Mouse (Mus musculus) bone marrow macrophage, adult 2 months (primary cell): ENCODE results near the gene Unc80. TPM values are rescaled to one million over a fixed set of nuclear protein-coding genes. Genes with fewer than 3 reads are reported as not detected.

ENCODE experiments used
- H3K27ac ChIP-seq: 2 replicates; pipeline ENCODE4 v1.5.1; 2012; ENCODE audit warnings: low read depth, low read length; ENCODE audit not compliant: insufficient read depth
- H3K4me1 ChIP-seq: 2 replicates; pipeline ENCODE4 v1.6.1; 2012; ENCODE audit warnings: low read length; ENCODE audit not compliant: control insufficient read depth, insufficient read depth
- H3K4me3 ChIP-seq: 2 replicates; pipeline ENCODE4 v1.5.1; 2012; ENCODE audit warnings: mild to moderate bottlenecking, low read length, moderate library complexity; ENCODE audit not compliant: insufficient read depth
- CTCF ChIP-seq: IDR thresholded peaks from 2 replicates; pipeline ENCODE4 v1.5.1; 2012; ENCODE audit warnings: low read depth, mild to moderate bottlenecking, low read length, moderate library complexity
- POLR2A ChIP-seq: IDR thresholded peaks from 2 replicates; pipeline ENCODE4 v1.6.1; 2012; ENCODE audit warnings: mild to moderate bottlenecking, low read depth, low read length, borderline replicate concordance
- polyA plus RNA-seq: library from polyadenylated mRNA; stranded (reverse); fragments of >200 nt; gene quantifications from 2 replicates; pipeline ENCODE4 v1.2.4, GENCODE M21; 2012; ENCODE audit not compliant: missing spikeins, insufficient read depth, insufficient read length

Gene Unc80
- polyA plus RNA-seq, 1 experiment: not detected

GRCm38 (mm10) chr1:66597163-66597788 lies 129.1 kb downstream of the Unc80 start:
- TF ChIP-seq CTCF (no peak), POLR2A (no peak)
- H3K4me1 ChIP-seq: no peaks in the 10 kb centered on the region
- H3K27ac ChIP-seq: no peak overlapping the region
- H3K4me3 ChIP-seq: no peak overlapping the region

DNA sequence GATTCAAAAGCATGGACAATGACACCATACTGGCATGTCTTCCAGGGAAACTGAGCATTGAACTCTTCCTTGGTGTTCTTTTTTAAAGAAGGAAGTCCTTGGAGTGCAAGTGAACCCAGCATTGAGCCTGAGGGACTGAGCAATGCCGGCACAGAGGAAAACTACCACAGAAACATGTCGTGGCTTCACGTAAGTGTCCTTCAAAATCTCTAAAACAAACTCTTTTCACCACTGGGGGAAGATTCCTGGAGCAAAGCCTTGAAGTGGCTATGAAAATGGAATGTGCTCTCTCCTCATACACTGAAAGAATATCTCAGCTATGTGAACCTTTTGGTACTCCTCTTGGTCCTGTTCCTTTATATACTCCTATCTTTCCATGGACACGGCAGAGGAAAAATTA lies 140.1 kb downstream of the Unc80 start:
- no peaks in the 10 kb centered on the region for H3K4me1 ChIP-seq
- TF ChIP-seq CTCF (no peak), POLR2A (no peak)
- H3K27ac ChIP-seq: no peak overlapping the region
- no peak overlapping the region for H3K4me3 ChIP-seq

- Histone ChIP-seq H3K4me3 (no peak overlapping the region), H3K4me1 (no peaks in the 10 kb centered on the region), H3K27ac (no peak overlapping the region)
- no peak for TF ChIP-seq CTCF
- no peak for TF ChIP-seq POLR2A
Observed at GRCm38 (mm10) chr1:66617188-66617587, 149.0 kb downstream of the Unc80 start.

DNA sequence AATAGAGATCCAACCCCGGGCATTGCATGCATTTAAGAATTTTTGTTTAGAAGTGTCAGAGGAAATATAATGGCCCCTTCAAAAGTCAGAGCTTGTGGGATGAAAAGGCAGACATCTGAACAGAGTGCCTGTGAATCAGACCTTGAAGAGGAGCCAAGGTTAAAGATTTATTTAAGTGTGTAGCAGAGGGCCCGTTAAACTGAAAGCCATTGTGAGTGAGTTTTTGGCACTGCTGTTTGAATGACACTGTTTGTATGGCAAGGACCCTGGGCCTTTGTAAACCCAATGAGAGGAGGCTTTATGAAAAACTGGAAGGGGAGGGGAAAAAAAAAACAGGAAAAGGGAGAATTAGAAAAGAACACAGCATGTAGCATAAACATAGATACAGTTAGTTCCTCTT lies 170.0 kb downstream of the Unc80 start:
- Histone ChIP-seq H3K4me1 (no peaks in the 10 kb centered on the region), H3K4me3 (no peak overlapping the region), H3K27ac (no peak overlapping the region)
- TF ChIP-seq POLR2A (no peak), CTCF (no peak)

GRCm38 (mm10) chr1:66646894-66647293 lies 178.7 kb downstream of the Unc80 start:
- Histone ChIP-seq H3K27ac (no peak overlapping the region), H3K4me1 (peaks cover 5% of the 10 kb centered on the region; the same call in 1 of the 2 replicates), H3K4me3 (no peak overlapping the region)
- TF ChIP-seq CTCF (no peak), POLR2A (no peak)

GRCm38 (mm10) chr1:66649568-66649967 lies 181.4 kb downstream of the Unc80 start:
- Histone ChIP-seq H3K27ac (no peak overlapping the region), H3K4me1 (peaks cover 5% of the 10 kb centered on the region; the same call in 1 of the 2 replicates), H3K4me3 (no peak overlapping the region)
- TF ChIP-seq POLR2A: no peak

- Histone ChIP-seq H3K4me1 (peaks cover 5% of the 10 kb centered on the region; the same call in 1 of the 2 replicates), H3K27ac (peak overlapping the region; percentile 43; the same call in 1 of the 2 replicates), H3K4me3 (no peak overlapping the region)
- no peak for TF ChIP-seq CTCF
- no peak for TF ChIP-seq POLR2A
Observed at GRCm38 (mm10) chr1:66650006-66650405, 181.8 kb downstream of the Unc80 start.

GRCm38 (mm10) chr1:66655119-66655746 lies 187.1 kb downstream of the Unc80 start:
- no peak overlapping the region for H3K4me3 ChIP-seq
- TF ChIP-seq POLR2A: no peak
- no peak for TF ChIP-seq CTCF
- H3K27ac ChIP-seq: no peak overlapping the region
- no peaks in the 10 kb centered on the region for H3K4me1 ChIP-seq

- TF ChIP-seq CTCF (no peak), POLR2A (no peak)
- H3K4me1 ChIP-seq: no peaks in the 10 kb centered on the region
- no peak overlapping the region for H3K4me3 ChIP-seq
- H3K27ac ChIP-seq: no peak overlapping the region
Observed at GRCm38 (mm10) chr1:66655747-66656119, 187.6 kb downstream of the Unc80 start.

- TF ChIP-seq CTCF: no peak
- TF ChIP-seq POLR2A: no peak
- Histone ChIP-seq H3K4me3 (no peak overlapping the region), H3K4me1 (no peaks in the 10 kb centered on the region), H3K27ac (no peak overlapping the region)
Observed at GRCm38 (mm10) chr1:66671475-66671874, 203.3 kb downstream of the Unc80 start.
